In the genomic region with DNA sequence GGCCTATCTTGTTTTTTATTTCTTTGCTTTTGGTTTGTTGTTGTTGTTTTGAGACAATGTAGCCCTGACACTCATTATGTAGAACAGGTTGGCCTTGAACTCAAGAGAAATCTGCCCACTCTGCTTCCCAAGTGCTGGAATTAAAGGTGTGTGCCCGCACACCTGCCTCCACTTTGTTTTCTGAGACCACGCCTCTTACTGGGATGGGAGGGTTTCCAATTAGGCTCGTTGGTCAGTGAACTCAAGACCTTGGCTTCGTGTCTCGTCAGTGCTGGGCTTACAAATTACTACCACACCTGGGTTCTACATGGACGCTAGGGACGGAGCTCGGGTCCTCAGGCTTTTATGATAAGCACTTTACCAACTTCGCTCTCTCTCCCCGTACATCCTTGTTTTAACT, we compare ENCODE assay signal across 28 mouse cellular contexts.
"Had no signal": no experiment of that assay in that cellular context is flagged by ENCODE, and none has a peak within 500 bp of the region (broad histone marks: within the 10 kb centered on the region; RNA-seq: fewer than 3 reads in every experiment).

No protein-coding gene starts in this region.

- H3K9ac ChIP-seq: heart, embryonic 13.5 days; heart, embryonic 15.5 days; hindbrain, embryonic 12.5 days; hindbrain, embryonic 14.5 days; intestine, embryonic 15.5 days; limb, embryonic 12.5 days; liver, embryonic 13.5 days; liver, embryonic 15.5 days had no signal

- H3K36me3 ChIP-seq: heart, embryonic 13.5 days; heart, embryonic 15.5 days; hindbrain, embryonic 10.5 days; hindbrain, embryonic 12.5 days; intestine, embryonic 15.5 days; limb, embryonic 10.5 days; limb, embryonic 12.5 days; liver, embryonic 13.5 days; liver, embryonic 15.5 days had no signal

- H3K4me1 ChIP-seq: heart, embryonic 13.5 days; heart, embryonic 15.5 days; hindbrain, embryonic 10.5 days; hindbrain, embryonic 12.5 days; intestine, embryonic 15.5 days; limb, embryonic 10.5 days; limb, embryonic 12.5 days; liver, embryonic 13.5 days; liver, embryonic 15.5 days had no signal

- H3K4me2 ChIP-seq: heart, embryonic 11.5 days; heart, embryonic 13.5 days; heart, embryonic 15.5 days; hindbrain, embryonic 12.5 days; hindbrain, embryonic 14.5 days; intestine, embryonic 15.5 days; limb, embryonic 12.5 days; liver, embryonic 11.5 days; liver, embryonic 13.5 days; liver, embryonic 15.5 days had no signal

- DNase-seq: gastrocnemius, adult 2 months; gastrocnemius, postnatal 10 days; gastrocnemius, postnatal 25 days; heart, adult 2 months; heart, postnatal 4 days; kidney, adult 18-20 months; kidney, adult 8-10 months; kidney, postnatal 10 days; kidney, postnatal 25 days; kidney, postnatal 4 days; liver; liver, embryonic 13.5 days had no signal

- H3K9me3 ChIP-seq: heart, embryonic 13.5 days; heart, embryonic 15.5 days; hindbrain, embryonic 10.5 days; hindbrain, embryonic 12.5 days; intestine, embryonic 15.5 days; limb, embryonic 10.5 days; limb, embryonic 12.5 days; liver, embryonic 13.5 days; liver, embryonic 15.5 days had no signal

- H3K4me3 ChIP-seq: gastrocnemius, adult 2 months; heart, adult 2 months; heart, embryonic 13.5 days; heart, embryonic 15.5 days; hindbrain, embryonic 10.5 days; hindbrain, embryonic 12.5 days; intestine, embryonic 15.5 days; layer of hippocampus, adult 2 months; left cerebral cortex, adult 2 months; limb, embryonic 10.5 days; limb, embryonic 12.5 days; liver, embryonic 13.5 days; liver, embryonic 15.5 days had no signal

- H3K27ac ChIP-seq: gastrocnemius, adult 2 months; heart, adult 2 months; heart, embryonic 13.5 days; heart, embryonic 15.5 days; hindbrain, embryonic 10.5 days; hindbrain, embryonic 12.5 days; hindbrain, embryonic 14.5 days; intestine, embryonic 15.5 days; layer of hippocampus, adult 2 months; left cerebral cortex, adult 2 months; limb, embryonic 10.5 days; limb, embryonic 12.5 days; liver, embryonic 13.5 days; liver, embryonic 15.5 days had no signal

- ATAC-seq: hindbrain, embryonic 16.5 days; inflammation-experienced regulatory T-cells, adult 6 months; intestine, embryonic 15.5 days; intestine, postnatal 0 days had no signal

- H3K27me3 ChIP-seq: heart, embryonic 13.5 days; heart, embryonic 15.5 days; hindbrain, embryonic 12.5 days; intestine, embryonic 15.5 days; limb, embryonic 12.5 days; liver, embryonic 13.5 days; liver, embryonic 15.5 days had no signal
